Mouse (Mus musculus) kidney, postnatal 4 days (tissue): Measurements from ENCODE around the gene Gm20388.
A peak's percentile ranks its signal among the peaks of the same experiment; 100 is the strongest.

Source experiments
- DNase-seq, 2 experiments: peaks; one replicate each; pipeline ENCODE4 v3.0.0; 2021; ENCODE audit warnings: mixed read lengths in 2 of 2

Gm20388 gene

DNA sequence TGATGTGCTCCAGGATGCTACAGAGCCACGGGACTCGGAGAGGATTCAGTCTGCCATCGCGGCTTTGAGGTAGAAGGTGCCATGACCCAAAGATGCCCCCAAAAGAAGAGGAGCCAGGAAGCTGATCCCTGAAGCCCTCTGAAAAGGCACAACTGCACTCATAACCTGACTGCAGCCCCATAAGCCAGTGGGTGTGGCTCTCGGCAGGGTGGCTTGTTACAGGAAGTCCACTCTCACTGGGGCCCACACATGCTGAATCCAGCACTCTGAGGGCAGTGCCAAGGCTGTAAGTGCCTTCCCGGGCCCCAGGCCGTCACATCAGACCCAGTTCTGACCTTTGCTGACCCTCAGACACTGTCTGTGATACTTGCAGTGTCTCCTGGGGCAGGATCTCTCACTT lies 2601.8 kb downstream of the Gm20388 start:
- no peak for DNase-seq

DNA sequence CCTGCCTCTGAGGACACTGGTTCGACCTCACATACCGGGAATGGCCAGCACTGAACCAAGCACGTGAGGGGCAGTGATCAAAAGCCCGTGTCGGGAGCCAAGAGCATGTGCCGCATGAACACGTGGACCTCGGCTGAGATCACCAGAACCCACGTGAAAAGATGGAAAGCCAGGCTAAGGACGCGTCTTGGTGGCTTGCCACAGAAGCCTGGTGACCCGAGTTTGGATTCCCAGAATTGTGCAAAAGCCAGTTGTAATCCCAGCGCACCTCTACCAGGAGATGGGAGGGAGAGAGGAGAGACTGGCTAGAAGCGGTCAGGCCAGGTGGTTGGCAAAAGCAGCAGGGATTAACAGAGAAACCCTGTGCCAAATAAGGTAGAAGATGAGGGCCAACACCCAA lies 2605.1 kb downstream of the Gm20388 start:
- DNase-seq = no peak

DNA sequence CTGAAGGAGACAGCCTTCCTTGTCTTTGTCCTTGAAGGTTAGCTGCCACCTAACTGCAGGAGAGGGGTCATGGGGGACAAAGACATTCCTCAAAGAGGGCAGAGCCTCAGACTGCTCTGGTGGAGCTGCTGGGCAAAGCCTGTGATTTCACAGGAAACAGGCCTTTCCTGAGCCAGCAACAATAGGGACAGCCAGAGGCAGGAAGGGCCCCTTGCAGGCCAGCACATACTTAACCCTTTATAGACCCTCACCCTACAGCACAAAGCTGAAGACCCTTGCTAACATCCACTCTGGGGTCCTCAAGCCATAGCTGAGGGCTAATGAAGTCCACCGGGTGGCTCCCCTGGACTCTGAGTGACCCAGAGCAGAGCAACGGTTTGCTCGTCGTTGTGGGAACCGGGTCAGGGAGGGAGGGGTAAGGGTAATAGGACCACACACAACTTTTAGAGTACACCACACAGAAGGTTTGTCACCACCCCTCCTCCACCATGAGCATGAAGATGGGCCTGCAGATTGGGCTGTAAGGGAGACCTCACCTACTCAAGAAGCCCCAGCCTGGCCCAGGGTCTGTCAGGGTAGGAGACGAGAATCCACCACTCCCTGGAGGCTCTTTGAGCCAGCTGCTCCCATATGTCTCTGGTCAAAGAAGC lies 2607.0 kb downstream of the Gm20388 start:
- DNase-seq = peak; percentile 54 to 71

DNA sequence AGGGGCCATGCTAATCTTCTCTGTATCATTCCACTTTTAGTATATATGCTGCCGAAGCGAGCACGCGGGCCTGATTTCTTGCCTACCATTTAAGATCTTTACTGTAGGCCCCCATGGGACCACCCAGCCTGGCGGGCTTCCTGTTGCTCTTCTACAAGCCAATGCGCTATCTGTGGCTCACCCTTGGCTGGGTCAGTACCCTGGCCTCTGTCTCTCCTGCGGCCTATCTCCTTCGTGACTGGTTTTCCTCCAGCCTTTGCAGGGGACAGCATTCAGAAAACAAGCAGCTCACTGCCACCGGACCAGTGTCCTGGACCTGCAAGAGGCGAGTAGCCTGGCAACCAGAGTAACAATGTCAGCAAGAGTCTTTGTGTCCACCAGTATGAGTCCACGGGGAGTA lies 2610.0 kb downstream of the Gm20388 start:
- DNase-seq = no peak

DNA sequence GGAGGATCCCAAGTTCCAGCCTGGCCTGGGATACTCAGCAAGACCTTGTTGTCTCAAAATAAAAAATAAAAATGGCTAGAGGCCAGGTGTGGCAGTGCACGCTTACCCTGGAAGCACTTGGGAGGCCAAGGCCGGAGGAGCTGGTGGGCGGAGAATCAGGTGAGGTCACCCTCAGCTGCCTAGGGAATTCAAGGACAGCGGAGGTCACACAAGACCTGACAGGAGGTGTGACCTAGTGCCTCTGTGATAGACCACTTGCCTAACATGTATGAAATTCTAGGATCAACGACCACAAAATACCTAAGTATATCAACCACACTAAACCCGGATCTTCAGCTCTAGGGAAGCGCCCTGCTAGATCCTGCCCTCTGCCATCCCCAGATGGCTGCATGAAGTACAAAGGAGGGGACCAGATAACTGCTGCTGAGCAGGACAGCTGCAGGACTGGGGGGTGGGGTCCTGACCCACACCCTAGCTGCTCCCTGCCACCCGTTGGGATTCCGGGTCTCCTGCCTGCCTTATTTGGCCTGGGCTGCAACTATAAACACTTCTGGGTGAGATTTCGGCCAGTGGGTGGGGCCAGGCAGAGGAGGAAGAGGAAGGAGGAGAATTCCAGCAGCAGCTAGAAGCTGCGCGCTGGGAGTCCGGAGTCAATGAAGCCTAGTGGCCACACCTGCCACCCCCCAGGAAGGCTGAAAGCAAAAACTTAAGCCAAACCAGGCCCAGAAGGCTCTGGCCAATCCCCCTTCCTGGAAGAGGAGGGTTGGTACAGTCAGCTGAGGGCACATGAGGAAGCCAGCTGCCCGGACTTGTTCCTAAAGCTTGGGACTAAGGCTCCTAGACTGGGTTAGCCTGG lies 2612.4 kb downstream of the Gm20388 start:
- peak; percentile 73 to 84 for DNase-seq

DNA sequence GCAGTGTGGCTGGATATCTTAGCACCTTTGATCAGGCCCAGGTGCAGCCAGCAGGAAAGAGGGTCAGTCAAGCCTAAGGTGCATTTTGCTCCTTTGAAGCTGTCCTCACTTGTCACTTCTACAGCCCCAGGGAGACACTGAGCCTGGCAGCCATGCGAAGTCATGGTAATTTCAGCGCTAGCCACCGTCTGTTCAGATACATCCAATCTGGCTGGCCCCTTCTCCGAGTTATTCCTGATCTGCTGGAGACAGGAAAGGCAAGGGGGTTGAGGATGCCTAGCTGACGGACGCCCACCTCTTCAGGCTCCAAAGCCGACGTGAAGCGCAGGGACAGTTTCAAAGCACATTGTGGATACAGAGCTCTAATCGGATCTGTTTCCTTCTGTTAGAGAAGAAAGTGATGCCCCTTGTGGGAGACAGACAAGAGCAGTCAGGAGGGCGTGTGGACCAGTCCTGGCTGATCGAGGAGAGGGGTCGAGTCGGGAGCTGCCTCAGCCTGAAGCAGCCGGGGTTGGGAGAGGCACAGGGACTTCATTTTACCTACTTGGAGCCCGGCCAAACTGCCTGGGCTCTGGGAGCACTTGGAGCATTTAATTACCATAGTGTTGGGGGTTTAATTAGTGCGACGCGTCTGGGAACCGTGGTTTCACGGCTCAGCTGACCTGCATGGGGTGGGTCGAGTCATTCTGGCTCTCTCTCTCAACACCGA lies 2613.2 kb downstream of the Gm20388 start:
- DNase-seq = peak; percentile 67 to 78

DNA sequence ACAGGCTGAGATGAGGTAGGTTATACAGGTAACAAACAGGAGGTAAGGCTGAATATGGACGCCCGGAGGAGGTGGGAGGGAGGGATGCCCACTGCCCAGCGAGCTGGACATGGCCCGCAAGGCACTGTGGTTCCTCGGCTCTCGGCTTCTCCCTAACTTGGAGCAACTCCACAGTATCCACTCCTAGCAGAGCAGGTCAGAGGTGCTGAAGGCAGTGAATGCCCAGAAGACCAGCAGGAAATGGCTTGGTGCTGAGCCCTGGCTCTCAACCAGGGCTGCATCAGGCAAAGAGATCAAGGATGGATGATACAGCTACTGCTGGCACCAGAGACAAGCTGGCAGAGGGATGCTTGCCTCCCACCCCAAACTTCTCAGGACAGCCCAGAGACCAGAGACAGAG lies 2613.9 kb downstream of the Gm20388 start:
- peak in 1 of 2 experiments; percentile 51 for DNase-seq

DNA sequence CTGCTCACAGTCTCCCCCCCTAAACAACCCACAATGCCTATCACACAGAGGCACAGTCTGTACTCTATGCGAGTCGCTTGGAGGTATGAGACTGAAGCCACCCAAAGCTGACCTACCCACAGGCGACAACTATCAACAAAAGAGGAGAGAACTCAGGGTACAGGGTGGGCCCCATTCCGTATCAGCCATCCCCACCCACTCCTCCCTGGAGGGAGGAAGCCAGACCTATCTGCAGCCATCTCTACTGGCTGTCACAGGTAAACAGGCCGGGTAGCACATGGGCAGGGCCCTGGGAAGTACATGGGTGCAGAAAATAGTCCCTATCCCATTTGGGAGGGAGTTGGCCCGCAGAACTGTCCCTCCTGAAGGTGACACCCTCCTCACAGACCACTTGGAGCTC lies 2614.4 kb downstream of the Gm20388 start:
- DNase-seq = no peak

DNA sequence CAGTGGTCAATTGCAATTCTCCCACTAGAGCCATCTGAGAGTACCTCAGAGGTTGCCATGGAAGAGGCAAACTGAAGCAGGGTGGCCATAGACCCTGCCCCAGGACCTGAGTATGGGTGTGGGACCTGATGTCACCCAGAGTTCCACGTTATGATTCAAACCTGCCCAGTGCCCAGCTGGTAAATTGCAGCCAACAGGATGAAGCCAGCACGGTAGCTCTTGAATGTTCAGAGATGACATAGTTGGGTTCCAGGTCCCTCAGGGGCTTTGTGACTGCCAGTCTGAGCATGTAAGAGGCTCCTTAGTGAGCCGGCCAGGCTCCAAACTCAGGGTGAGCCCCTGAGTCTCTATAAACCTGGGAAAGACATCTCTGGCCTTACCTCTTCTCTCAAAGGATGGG lies 2615.4 kb downstream of the Gm20388 start:
- DNase-seq = peak in 1 of 2 experiments; percentile 43

DNA sequence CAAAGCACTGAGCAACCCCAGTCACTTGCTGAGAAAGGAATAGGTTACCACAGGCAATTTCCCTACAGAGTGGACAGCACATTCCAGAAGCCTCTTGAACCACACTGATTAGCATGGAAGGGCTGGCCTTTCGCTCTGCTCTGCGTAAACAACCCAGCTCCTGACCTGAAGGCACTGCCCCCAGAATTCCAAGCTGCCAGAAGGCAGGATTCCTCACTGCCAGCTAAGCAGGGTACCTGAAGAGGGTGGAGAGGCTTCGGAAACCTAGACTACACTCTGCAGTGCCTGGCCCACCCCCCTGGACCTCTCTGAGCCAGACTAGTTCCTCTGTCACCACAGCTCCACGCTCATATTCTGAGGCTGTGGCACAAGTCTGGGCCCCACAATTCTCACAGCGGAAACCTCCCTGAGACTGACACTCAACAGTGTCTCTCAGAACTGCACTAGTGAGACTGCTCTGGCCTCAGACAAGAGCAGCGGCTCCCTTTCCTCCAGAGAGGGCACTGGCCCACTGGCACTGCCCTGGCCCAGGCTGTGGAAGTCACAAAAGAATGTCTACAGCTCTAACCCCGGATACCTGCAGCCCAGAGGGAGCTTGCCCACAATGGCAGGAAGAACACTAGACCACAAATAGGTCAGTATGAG lies 2616.0 kb downstream of the Gm20388 start:
- DNase-seq = peak; percentile 64 to 80

DNA sequence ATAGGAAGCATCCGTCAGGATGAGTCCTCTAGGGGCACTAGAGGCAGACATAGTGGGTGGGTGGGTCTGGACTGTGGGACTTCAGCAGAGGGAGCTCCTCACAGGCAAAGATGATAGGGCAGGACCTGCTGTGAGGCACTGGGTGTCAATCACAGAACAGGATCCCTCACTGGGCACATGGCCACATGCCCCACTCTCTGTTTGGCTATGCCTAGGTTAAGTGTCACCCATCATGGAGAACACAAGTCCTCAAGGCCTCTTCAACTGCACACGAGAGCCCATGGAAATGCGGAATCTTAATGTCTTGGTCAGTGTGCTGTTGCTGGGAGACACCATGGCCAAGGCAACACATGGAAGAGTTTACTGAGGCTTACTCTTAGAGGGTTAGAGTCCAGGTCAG lies 2617.3 kb downstream of the Gm20388 start:
- no peak for DNase-seq

DNA sequence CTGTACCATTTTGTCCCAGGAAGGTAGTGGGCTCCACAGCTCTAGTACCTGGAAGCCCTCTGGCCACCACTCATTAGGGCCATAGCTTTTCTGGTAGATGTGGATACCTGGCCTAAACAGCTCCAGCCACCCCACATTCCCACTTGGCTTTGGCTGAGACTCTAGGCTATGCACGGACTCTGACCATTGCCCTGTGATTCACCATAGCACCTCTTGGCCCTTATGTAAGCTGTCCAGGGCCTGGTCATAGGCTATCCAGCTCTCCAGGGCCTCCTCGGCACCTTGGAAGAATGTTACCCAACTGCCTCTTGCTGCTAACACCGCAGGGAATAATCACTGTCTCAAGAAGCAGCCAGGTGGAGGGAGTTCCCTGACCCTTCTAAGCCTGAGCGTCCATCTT lies 2618.5 kb downstream of the Gm20388 start:
- DNase-seq = no peak

DNA sequence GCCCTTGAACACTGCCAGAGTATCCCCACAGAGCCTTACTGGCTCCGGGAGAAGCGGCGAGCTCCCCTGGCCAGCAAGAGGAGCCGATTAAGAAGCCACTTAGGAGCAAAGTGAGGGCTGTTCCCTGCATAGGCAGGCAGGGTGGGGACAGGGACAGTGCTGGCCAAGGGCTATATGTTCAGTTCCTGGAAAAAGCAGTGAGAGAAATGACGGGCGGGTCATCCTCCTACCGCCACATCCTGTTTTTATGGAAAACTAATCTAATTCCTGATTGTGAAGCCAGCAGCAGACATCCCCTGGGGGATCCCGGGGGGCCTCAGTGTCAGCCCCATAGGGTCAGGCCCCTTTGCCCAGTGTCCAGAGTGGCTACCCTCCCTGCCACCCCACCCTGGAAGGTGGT lies 2620.7 kb downstream of the Gm20388 start:
- DNase-seq = peak in 1 of 2 experiments; percentile 39

DNA sequence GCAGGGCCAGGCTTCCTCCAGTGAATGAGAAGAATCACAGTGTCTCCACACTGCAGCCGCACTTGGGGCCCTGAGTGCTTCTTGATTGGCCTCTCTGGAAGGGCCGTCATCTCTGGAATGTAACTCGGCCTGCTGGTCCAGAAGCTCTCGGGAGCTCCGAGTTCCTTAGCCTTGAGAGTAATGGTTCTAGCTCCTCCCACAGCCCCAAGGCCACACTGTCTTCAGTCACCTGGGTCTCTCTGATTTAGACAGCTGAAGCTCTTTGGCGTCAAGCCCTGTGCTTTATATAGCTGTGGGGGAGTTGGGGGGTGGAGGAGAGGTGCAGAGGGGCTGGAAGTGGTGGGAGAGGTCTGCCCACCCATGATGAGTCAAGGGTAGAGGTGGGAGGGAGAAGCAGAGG lies 2626.4 kb downstream of the Gm20388 start:
- peak; percentile 67 to 83 for DNase-seq

DNA sequence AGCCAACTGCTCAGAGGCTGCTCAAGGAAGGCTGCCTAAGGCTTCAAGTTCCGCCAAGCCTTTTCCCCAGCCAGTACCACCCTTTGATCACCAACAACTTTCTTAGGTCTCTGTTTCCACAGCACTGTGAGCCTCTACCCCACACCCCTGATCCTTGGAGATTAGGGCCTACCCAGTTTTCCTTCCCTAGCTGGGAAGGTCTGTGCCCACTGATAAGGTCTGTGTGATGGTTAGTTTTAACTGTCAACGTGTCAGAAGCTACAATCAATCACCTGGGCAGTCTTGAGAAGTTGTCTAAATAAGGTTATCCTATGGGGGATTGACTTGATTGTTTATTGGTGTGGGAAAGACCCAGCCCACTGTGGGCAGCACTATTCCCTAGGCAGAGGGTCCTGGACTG lies 2627.2 kb downstream of the Gm20388 start:
- DNase-seq = no peak

DNA sequence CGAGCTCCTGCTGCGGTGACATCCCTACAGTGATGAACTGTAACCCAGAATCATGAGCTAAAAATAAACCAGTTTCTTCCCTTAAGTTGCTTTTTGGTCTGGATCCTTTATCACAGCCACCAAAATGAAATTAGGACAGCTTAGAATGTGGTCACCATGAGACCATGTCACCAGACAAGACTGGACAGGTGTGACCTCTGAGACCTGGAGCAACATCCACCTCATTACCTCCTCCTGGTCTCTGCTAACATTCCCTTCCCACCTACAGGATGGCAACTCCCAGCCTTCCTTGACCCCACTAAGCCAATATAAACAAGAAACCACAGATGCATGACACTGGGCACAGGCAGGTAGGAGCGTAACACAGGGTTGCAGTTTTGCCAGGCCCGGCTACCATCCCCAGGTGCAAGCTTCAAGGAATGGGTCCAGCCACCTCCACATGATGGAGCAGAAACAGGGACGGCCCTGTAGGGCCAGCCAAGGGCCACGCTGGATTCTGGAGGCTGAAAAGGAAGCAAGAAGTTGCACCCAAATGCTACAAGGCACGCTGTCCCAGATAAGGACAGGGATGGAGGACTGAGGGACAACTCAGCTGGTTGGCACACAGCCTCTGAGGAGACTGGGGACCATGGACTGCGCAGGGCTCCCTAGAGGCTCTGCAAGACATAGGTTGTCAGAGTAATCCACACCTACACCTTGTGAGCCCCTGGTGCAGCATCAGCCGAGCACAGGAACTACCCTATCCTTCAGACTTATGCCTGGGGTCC lies 2627.9 kb downstream of the Gm20388 start:
- no peak for DNase-seq

DNA sequence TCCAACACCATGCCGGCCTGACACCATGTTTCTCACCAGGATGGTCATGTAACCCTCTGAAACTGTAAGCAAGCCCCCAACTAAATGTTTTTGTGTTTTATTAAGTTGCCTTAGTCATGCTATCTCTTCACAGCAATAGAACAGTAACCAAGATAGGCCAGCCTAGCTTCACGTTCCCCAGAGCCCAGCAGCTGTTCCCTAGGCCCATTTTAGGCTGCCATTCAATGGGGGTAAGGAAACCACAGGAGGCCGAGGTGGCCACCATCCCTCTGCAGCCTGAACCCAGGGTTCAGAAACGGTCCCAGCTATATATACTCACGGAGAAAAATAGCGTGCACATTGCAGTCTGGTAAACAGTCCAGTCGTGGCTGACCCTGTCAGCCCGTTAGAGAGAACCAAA lies 2633.5 kb downstream of the Gm20388 start:
- DNase-seq = no peak

DNA sequence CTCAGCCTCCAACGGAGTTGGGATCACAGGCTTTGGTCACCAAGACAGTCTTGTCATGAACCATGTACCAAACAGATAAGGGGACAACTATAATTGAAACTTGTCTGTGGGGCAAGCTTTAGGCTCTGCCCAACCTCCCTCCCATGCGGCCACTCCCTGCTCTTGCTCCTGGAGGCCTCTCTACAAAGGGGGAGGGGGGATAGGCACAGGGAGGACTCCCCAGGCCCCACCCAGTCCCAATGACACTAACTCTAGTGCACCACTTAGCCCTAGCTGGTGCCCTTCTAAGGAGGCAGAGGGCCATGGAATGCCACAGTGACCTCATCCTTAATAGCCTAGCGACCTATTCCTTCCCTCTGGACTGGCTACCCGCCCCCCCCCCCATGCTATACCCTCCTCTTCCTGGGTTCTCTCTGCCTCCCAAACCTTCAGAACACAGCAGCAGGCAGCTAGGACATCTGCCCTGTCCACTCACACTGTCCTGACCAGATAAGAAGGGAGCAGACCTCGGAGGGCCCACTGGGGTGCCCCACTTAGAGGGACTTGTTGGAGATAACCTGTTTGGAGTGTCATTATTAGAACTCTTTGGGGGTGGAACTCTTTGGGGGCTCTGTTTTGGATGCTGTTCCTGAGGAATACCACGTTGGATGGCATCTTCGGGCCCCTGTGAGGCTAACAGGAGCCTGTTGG lies 2635.6 kb downstream of the Gm20388 start:
- DNase-seq = no peak

DNA sequence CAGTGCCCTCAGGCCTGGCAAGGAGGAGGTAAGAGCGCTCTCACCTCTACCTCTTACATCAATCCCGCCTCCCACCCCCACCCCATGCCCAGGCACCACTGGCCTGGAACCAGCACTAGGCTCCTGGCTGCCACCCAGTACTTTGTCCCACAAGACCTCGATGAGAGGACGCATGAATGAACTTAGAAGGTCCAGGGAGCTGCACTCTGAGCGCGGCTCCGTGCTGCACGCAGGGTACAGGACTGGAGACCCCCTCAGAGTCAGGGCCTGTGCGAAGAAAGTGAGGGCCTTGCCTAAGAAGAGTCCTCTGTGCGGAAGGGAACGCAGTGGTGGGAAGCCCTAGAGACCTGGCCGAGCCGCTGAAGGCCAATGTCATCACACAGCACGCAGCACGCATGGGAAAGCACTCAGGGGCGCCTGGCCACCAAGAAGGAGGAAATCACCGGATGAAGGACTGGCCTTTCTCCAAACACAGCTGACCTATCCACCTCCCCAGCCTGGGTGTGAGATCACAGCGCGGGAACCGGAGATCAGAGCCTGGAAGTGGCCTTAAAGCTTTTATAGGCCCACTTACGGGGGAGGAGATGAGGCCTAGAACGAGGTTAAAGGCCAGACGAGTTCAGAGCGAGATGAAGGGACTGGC lies 2636.3 kb downstream of the Gm20388 start:
- peak; percentile 82 to 88 for DNase-seq

DNA sequence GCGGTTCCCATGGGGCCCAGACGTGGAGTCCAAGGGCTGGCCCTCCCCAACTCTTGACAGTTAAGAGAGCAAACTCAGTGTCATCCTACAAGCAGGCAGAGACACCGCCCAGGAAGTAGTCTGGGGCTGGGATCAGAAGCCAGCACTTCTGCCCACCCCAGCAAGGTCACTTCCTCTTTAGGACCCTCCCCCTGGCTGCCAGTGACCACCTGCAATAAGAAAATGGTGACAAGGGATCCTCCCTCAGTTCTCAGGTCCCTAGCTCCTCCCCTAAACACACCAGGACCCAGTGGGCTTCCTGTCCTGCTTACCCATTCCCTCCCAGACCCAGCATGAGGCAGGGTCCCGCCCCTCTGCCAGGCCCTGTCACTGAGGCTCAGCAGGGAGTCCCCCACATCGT lies 2637.2 kb downstream of the Gm20388 start:
- DNase-seq = peak; percentile 46 to 66

DNA sequence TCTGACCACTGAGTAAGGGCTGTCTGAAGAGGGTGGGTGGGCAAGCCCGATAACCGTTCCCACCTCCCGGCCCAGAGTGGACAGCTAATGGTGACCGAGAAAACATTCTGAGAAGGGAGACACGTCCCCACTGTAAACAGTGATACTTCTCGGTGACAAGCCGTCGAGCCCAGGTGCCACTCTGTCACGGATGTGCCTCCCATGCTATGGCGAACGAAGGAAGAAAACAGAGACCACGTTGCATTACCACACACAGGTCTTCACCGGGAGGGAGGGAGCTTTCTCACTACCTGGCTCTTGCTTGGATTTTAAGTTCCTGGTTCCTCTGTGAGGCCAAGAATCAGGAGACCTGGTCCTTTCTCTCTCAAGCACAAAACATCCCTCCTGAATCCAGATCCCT lies 2637.7 kb downstream of the Gm20388 start:
- no peak for DNase-seq
